Mouse (Mus musculus): ENCODE data around the gene Ifnz. TPM values are rescaled to one million over a fixed set of nuclear protein-coding genes. Genes with fewer than 3 reads are reported as not detected.
"Not testable (repeated sequence)": the region's sequence is repeated elsewhere in the genome, so short reads cannot be mapped to it uniquely, and the experiment has no call there.

Ifnz gene
- polyA plus RNA-seq, 1 experiment, result not detected

DNA sequence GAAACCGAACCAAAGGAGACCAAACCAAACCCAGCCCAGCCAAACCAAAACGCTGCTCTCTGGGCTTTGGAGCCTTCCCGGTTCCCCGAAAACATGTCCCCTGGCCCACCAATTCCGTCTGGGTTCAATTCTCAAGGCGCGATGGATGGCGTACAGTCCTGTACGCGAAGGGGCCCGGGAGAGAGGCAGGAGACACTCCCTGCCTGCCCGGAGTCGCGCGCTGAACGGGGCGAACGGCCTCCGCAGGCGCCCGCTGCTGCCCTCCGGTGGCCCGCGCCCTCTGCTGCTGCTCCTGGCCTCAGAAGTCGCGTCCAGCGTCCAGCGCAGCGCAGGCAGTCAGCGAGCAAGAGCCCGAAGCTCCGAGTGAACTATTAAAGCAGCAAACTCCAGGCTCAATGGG is 8.4 kb upstream of the Ifnz start, which contains the start of gene Gm13290:
Gene Gm13290 (plus strand): TSS at position 301 of the 400 bp plus-strand sequence.
- not testable (repeated sequence) for H3K36me3 ChIP-seq (ENCODE audit: control insufficient read depth, insufficient read depth); H3K4me3 ChIP-seq (ENCODE audit: insufficient read depth, poor library complexity, severe bottlenecking); H3K79me3 ChIP-seq (ENCODE audit: low read depth); H3K79me2 ChIP-seq (ENCODE audit: control insufficient read depth, insufficient read depth); H3K27me3 ChIP-seq (ENCODE audit: control insufficient read depth, insufficient read depth, insufficient read length); H3ac ChIP-seq (ENCODE audit: control insufficient read depth, insufficient read length, low read depth)

DNA sequence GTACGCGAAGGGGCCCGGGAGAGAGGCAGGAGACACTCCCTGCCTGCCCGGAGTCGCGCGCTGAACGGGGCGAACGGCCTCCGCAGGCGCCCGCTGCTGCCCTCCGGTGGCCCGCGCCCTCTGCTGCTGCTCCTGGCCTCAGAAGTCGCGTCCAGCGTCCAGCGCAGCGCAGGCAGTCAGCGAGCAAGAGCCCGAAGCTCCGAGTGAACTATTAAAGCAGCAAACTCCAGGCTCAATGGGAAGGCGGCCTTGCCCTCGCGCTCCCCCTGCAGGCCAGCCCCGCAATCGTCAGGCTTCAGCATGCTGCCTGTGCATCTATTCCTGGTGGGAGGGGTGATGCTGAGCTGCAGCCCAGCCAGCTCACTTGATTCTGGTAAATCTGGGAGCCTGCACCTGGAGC is 5.3 kb upstream of the Ifnz start, which contains the start of gene Gm13289:
Gene Gm13289 (plus strand): TSS at position 301 of the 400 bp plus-strand sequence.
- H3ac ChIP-seq (ENCODE audit: control insufficient read depth, insufficient read length, low read depth); H3K27me3 ChIP-seq (ENCODE audit: control insufficient read depth, insufficient read depth, insufficient read length); H3K36me3 ChIP-seq (ENCODE audit: control insufficient read depth, insufficient read depth): not testable (repeated sequence)

DNA sequence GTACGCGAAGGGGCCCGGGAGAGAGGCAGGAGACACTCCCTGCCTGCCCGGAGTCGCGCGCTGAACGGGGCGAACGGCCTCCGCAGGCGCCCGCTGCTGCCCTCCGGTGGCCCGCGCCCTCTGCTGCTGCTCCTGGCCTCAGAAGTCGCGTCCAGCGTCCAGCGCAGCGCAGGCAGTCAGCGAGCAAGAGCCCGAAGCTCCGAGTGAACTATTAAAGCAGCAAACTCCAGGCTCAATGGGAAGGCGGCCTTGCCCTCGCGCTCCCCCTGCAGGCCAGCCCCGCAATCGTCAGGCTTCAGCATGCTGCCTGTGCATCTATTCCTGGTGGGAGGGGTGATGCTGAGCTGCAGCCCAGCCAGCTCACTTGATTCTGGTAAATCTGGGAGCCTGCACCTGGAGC is 2.4 kb upstream of the Ifnz start, which contains the start of gene Gm13272:
Gene Gm13272 (plus strand): TSS at position 301 of the 400 bp plus-strand sequence.
- H3K79me3 ChIP-seq (ENCODE audit: low read depth); H3K36me3 ChIP-seq (ENCODE audit: control insufficient read depth, insufficient read depth); H3K79me2 ChIP-seq (ENCODE audit: control insufficient read depth, insufficient read depth); H3K27me3 ChIP-seq (ENCODE audit: control insufficient read depth, insufficient read depth, insufficient read length); H3ac ChIP-seq (ENCODE audit: control insufficient read depth, insufficient read length, low read depth); H3K4me3 ChIP-seq (ENCODE audit: insufficient read depth, poor library complexity, severe bottlenecking): not testable (repeated sequence)

More for the DNA sequence above, 5.3 kb upstream of the Ifnz start, which contains the start of gene Gm13289:
- H3K4me3 ChIP-seq (ENCODE audit: insufficient read depth, poor library complexity, severe bottlenecking); H3K79me3 ChIP-seq (ENCODE audit: low read depth); H3K79me2 ChIP-seq (ENCODE audit: control insufficient read depth, insufficient read depth): not testable (repeated sequence)

DNA sequence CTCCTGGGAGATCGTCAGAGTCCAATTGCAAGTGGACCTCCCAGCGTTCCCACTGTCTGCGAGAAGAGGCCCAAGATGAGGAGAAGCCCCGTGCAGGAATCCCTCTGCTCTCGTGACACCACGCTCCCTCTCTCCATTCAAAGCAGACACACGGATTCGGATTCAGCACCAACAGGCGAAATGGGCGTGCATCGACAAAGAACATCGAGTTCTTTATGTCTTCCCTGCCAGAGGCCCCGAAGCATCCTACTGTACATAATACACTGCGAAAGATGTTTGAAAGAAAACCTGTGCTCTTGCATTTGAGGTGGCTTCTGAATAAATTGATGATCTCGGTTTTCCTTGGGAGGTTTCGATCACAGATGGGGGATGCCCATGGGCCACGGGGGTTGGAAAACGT is 1.6 kb upstream of the Ifnz start:
- H3ac ChIP-seq (ENCODE audit: control insufficient read depth, insufficient read length, low read depth); H3K36me3 ChIP-seq (ENCODE audit: control insufficient read depth, insufficient read depth); H3K4me3 ChIP-seq (ENCODE audit: insufficient read depth, poor library complexity, severe bottlenecking); H3K79me2 ChIP-seq (ENCODE audit: control insufficient read depth, insufficient read depth); H3K79me3 ChIP-seq (ENCODE audit: low read depth); H3K27me3 ChIP-seq (ENCODE audit: control insufficient read depth, insufficient read depth, insufficient read length): not testable (repeated sequence)

DNA sequence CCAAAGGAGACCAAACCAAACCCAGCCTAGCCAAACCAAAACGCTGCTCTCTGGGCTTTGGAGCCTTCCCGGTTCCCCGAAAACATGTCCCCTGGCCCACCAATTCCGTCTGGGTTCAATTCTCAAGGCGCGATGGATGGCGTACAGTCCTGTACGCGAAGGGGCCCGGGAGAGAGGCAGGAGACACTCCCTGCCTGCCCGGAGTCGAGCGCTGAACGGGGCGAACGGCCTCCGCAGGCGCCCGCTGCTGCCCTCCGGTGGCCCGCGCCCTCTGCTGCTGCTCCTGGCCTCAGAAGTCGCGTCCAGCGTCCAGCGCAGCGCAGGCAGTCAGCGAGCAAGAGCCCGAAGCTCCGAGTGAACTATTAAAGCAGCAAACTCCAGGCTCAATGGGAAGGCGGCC is 404 bp downstream of the Ifnz start:
- H3K4me3 ChIP-seq (ENCODE audit: insufficient read depth, poor library complexity, severe bottlenecking), result not testable (repeated sequence)

DNA sequence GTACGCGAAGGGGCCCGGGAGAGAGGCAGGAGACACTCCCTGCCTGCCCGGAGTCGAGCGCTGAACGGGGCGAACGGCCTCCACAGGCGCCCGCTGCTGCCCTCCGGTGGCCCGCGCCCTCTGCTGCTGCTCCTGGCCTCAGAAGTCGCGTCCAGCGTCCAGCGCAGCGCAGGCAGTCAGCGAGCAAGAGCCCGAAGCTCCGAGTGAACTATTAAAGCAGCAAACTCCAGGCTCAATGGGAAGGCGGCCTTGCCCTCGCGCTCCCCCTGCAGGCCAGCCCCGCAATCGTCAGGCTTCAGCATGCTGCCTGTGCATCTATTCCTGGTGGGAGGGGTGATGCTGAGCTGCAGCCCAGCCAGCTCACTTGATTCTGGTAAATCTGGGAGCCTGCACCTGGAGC is 3.5 kb downstream of the Ifnz start, which contains the start of gene Gm13276:
Gene Gm13276 (plus strand): TSS at position 301 of the 400 bp plus-strand sequence.
- H3K27me3 ChIP-seq (ENCODE audit: control insufficient read depth, insufficient read depth, insufficient read length); H3K79me2 ChIP-seq (ENCODE audit: control insufficient read depth, insufficient read depth); H3K4me3 ChIP-seq (ENCODE audit: insufficient read depth, poor library complexity, severe bottlenecking); H3ac ChIP-seq (ENCODE audit: control insufficient read depth, insufficient read length, low read depth); H3K79me3 ChIP-seq (ENCODE audit: low read depth); H3K36me3 ChIP-seq (ENCODE audit: control insufficient read depth, insufficient read depth): not testable (repeated sequence)

More for the DNA sequence above, 404 bp downstream of the Ifnz start:
- H3K79me3 ChIP-seq (ENCODE audit: low read depth); H3K79me2 ChIP-seq (ENCODE audit: control insufficient read depth, insufficient read depth); H3ac ChIP-seq (ENCODE audit: control insufficient read depth, insufficient read length, low read depth); H3K36me3 ChIP-seq (ENCODE audit: control insufficient read depth, insufficient read depth); H3K27me3 ChIP-seq (ENCODE audit: control insufficient read depth, insufficient read depth, insufficient read length): not testable (repeated sequence)

DNA sequence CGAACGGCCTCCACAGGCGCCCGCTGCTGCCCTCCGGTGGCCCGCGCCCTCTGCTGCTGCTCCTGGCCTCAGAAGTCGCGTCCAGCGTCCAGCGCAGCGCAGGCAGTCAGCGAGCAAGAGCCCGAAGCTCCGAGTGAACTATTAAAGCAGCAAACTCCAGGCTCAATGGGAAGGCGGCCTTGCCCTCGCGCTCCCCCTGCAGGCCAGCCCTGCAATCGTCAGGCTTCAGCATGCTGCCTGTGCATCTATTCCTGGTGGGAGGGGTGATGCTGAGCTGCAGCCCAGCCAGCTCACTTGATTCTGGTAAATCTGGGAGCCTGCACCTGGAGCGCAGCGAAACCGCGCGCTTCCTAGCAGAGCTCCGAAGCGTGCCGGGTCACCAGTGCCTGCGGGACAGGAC is 6.5 kb downstream of the Ifnz start, which contains the start of gene Gm13277:
Gene Gm13277 (plus strand): TSS at position 231 of the 400 bp plus-strand sequence.
- H3K79me2 ChIP-seq (ENCODE audit: control insufficient read depth, insufficient read depth); H3K36me3 ChIP-seq (ENCODE audit: control insufficient read depth, insufficient read depth); H3K4me3 ChIP-seq (ENCODE audit: insufficient read depth, poor library complexity, severe bottlenecking); H3ac ChIP-seq (ENCODE audit: control insufficient read depth, insufficient read length, low read depth); H3K27me3 ChIP-seq (ENCODE audit: control insufficient read depth, insufficient read depth, insufficient read length); H3K79me3 ChIP-seq (ENCODE audit: low read depth): not testable (repeated sequence)

DNA sequence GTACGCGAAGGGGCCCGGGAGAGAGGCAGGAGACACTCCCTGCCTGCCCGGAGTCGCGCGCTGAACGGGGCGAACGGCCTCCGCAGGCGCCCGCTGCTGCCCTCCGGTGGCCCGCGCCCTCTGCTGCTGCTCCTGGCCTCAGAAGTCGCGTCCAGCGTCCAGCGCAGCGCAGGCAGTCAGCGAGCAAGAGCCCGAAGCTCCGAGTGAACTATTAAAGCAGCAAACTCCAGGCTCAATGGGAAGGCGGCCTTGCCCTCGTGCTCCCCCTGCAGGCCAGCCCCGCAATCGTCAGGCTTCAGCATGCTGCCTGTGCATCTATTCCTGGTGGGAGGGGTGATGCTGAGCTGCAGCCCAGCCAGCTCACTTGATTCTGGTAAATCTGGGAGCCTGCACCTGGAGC is 9.3 kb downstream of the Ifnz start, which contains the start of gene Gm13278:
Gene Gm13278 (plus strand): TSS at position 301 of the 400 bp plus-strand sequence.
- not testable (repeated sequence) for H3K4me3 ChIP-seq (ENCODE audit: insufficient read depth, poor library complexity, severe bottlenecking); H3K36me3 ChIP-seq (ENCODE audit: control insufficient read depth, insufficient read depth); H3K27me3 ChIP-seq (ENCODE audit: control insufficient read depth, insufficient read depth, insufficient read length); H3ac ChIP-seq (ENCODE audit: control insufficient read depth, insufficient read length, low read depth); H3K79me2 ChIP-seq (ENCODE audit: control insufficient read depth, insufficient read depth); H3K79me3 ChIP-seq (ENCODE audit: low read depth)

DNA sequence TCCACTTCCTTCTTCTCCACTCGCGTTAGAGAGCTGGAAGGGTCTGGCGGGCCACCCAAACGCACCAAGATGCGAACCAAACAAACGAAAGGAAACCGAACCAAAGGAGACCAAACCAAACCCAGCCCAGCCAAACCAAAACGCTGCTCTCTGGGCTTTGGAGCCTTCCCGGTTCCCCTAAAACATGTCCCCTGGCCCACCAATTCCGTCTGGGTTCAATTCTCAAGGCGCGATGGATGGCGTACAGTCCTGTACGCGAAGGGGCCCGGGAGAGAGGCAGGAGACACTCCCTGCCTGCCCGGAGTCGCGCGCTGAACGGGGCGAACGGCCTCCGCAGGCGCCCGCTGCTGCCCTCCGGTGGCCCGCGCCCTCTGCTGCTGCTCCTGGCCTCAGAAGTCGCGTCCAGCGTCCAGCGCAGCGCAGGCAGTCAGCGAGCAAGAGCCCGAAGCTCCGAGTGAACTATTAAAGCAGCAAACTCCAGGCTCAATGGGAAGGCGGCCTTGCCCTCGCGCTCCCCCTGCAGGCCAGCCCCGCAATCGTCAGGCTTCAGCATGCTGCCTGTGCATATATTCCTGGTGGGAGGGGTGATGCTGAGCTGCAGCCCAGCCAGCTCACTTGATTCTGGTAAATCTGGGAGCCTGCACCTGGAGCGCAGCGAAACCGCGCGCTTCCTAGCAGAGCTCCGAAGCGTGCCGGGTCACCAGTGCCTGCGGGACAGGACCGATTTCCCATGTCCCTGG is 12.2 kb downstream of the Ifnz start, which contains the start of gene Gm13275:
Gene Gm13275 (plus strand): TSS at position 552 of the 740 bp plus-strand sequence.
- not testable (repeated sequence) for H3K4me3 ChIP-seq (ENCODE audit: insufficient read depth, poor library complexity, severe bottlenecking); H3K79me3 ChIP-seq (ENCODE audit: low read depth); H3K79me2 ChIP-seq (ENCODE audit: control insufficient read depth, insufficient read depth); H3K36me3 ChIP-seq (ENCODE audit: control insufficient read depth, insufficient read depth); H3ac ChIP-seq (ENCODE audit: control insufficient read depth, insufficient read length, low read depth); H3K27me3 ChIP-seq (ENCODE audit: control insufficient read depth, insufficient read depth, insufficient read length)

DNA sequence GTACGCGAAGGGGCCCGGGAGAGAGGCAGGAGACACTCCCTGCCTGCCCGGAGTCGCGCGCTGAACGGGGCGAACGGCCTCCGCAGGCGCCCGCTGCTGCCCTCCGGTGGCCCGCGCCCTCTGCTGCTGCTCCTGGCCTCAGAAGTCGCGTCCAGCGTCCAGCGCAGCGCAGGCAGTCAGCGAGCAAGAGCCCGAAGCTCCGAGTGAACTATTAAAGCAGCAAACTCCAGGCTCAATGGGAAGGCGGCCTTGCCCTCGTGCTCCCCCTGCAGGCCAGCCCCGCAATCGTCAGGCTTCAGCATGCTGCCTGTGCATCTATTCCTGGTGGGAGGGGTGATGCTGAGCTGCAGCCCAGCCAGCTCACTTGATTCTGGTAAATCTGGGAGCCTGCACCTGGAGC is 15.2 kb downstream of the Ifnz start, which contains the start of gene Gm13279:
Gene Gm13279 (plus strand): TSS at position 301 of the 400 bp plus-strand sequence.
- not testable (repeated sequence) for H3K36me3 ChIP-seq (ENCODE audit: control insufficient read depth, insufficient read depth); H3K4me3 ChIP-seq (ENCODE audit: insufficient read depth, poor library complexity, severe bottlenecking); H3ac ChIP-seq (ENCODE audit: control insufficient read depth, insufficient read length, low read depth); H3K27me3 ChIP-seq (ENCODE audit: control insufficient read depth, insufficient read depth, insufficient read length); H3K79me2 ChIP-seq (ENCODE audit: control insufficient read depth, insufficient read depth); H3K79me3 ChIP-seq (ENCODE audit: low read depth)

DNA sequence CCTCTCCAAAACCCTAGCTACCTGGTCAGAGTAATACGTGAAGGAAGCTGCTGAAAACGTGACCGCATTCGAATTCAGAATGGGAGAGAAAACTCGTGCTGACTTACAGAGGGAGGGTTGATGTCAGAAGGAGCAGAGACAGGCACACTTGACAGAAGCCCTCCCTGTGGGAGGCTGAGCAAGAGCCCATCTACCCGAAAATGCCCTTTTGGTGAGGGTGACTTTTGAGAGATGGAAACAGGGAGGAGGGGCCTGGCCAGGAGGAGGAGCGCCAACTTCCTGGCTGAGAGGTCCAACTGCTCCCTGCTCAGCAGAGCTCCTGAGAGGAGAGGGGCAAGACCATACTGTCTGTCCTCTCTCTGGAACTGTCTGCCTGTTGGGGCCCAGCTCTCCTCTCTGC is 17.4 kb downstream of the Ifnz start, which contains the start of gene Gm13285:
Gene Gm13285 (plus strand): TSS at position 301 of the 400 bp plus-strand sequence.
- H3ac ChIP-seq (ENCODE audit: control insufficient read depth, insufficient read length, low read depth); H3K79me3 ChIP-seq (ENCODE audit: low read depth); H3K4me3 ChIP-seq (ENCODE audit: insufficient read depth, poor library complexity, severe bottlenecking); H3K36me3 ChIP-seq (ENCODE audit: control insufficient read depth, insufficient read depth); H3K79me2 ChIP-seq (ENCODE audit: control insufficient read depth, insufficient read depth); H3K27me3 ChIP-seq (ENCODE audit: control insufficient read depth, insufficient read depth, insufficient read length): not testable (repeated sequence)
